Mouse (Mus musculus): ENCODE results near the gene Pld3. TPM values are rescaled to one million over a fixed set of nuclear protein-coding genes. Genes with fewer than 3 reads are reported as not detected.

Gene Pld3
- polyA plus RNA-seq, 1 experiment from 2014 or later = 77.5 TPM

DNA sequence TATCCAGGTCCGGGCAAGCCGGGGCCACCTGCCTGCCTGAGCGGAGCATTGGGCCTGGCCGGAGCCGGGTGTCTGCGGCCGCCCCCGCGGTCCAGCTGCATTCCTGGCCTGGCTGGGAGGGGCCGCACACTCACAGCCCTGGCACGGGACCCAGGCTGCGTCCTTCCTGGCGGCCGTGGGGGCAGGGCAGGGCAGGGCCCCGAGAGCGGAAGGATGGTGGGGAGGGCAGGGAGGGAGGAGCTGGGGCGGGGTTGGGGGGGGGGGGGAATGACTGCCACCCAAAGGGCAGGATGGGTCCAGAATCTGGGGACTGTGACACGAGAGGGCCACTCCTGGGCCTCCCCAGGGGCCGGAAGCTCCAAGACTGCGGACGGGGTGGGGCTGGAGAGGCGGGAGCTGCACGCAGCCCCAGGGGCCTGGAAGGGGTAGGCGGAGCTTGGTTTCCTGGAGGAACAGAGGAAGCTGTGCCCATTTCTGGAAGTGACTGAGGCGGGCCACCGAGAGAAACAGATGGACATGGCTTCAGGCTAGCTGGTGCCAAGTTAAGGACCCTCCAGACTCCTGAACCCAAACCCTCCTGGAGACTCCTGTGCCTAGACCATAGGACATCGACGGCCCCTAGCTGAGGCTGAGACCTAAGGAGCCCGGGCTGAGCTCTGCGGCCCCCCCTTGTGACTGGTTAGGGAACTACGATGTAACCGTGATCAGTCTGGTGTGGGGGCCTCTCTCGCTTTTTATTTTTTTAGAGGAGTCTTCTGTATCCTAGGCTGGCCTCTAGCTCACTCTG lies 62.3 kb downstream of the Pld3 start:
- Histone ChIP-seq H3K9me3 (no peaks in the 10 kb centered on the region), H3K4me2 (peak overlapping the region; percentile 66), H3K4me1 (peaks cover 33% of the 10 kb centered on the region), H3K4me3 (replicated peaks) (peak overlapping the region; percentile 41), H3K27ac (peak overlapping the region; percentile 95), H3K36me3 (peaks cover 9% of the 10 kb centered on the region; the same call in 1 of the 2 replicates), H3K9ac (peak overlapping the region; percentile 37; the same call in 1 of the 2 replicates), H3K27me3 (replicated peaks) (no peaks in the 10 kb centered on the region)
- peak; percentile 84 for ATAC-seq (ENCODE audit: insufficient read depth, low FRiP score, low read depth)
- WGBS = under 1% methylated on average over 30 of the region's 33 CpGs

DNA sequence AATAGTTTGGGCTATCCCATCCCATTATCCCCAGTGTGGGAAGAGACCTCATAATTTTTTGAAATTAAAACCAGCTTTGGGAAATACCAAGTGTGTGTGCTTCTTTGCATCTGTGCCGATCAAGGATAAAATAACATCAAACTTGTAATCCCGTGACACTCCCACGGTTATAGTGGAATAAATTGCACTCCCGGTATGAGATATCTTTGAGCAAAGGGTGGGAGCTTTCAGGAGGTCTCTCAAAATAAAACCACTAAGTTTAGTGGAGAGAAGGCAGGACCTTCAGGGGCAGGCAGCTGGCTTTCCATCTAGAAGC lies 62.8 kb downstream of the Pld3 start:
- 23% methylated on average over 4 of the region's 4 CpGs for WGBS

DNA sequence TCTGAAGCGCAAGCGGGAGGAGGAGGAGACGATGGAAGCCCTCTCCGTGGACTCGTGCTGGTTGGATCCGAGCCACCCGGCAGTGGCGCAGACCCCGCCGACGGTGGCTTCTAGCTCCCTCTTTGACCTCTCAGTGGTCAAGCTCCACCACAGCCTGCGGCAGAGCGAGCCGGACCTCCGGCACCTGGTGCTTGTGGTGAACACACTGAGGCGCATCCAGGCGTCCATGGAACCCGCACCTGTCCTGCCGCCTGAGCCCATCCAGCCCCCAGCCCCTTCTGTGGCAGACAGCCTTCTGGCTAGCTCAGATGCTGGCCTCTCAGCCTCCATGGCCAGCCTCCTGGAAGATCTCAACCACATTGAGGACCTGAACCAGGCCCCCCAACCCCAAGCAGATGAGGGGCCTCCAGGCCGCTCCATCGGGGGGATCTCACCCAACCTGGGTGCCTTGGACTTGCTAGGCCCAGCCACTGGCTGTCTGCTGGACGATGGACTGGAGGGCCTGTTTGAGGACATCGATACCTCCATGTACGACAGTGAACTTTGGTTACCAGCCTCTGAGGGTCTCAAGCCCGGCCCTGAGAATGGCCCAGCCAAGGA lies 63.6 kb downstream of the Pld3 start:
- WGBS = 89% methylated on average over 25 of the region's 25 CpGs
- H3K4me1 ChIP-seq = peaks cover 33% of the 10 kb centered on the region
- no peaks in the 10 kb centered on the region for H3K9me3 ChIP-seq
- no peak overlapping the region; the same call in 1 of the 2 replicates for H3K4me2 ChIP-seq
- peaks cover 9% of the 10 kb centered on the region; the same call in 1 of the 2 replicates for H3K36me3 ChIP-seq
- no peak overlapping the region for H3K9ac ChIP-seq
- no peaks in the 10 kb centered on the region for H3K27me3 ChIP-seq (replicated peaks)
- no peak overlapping the region for H3K4me3 ChIP-seq (replicated peaks)
- H3K27ac ChIP-seq = peak overlapping the region; percentile 95; the same call in 1 of the 2 replicates
- ATAC-seq (ENCODE audit: insufficient read depth, low FRiP score, low read depth) = no peak

More for the DNA sequence above, 62.8 kb downstream of the Pld3 start:
- no peak for ATAC-seq (ENCODE audit: insufficient read depth, low FRiP score, low read depth)
- Histone ChIP-seq H3K4me1 (peaks cover 33% of the 10 kb centered on the region), H3K4me3 (replicated peaks) (peak overlapping the region; percentile 41), H3K27ac (peak overlapping the region; percentile 95), H3K36me3 (peaks cover 9% of the 10 kb centered on the region; the same call in 1 of the 2 replicates), H3K9me3 (no peaks in the 10 kb centered on the region), H3K9ac (peak overlapping the region; percentile 37; the same call in 1 of the 2 replicates), H3K4me2 (peak overlapping the region; percentile 66), H3K27me3 (replicated peaks) (no peaks in the 10 kb centered on the region)

DNA sequence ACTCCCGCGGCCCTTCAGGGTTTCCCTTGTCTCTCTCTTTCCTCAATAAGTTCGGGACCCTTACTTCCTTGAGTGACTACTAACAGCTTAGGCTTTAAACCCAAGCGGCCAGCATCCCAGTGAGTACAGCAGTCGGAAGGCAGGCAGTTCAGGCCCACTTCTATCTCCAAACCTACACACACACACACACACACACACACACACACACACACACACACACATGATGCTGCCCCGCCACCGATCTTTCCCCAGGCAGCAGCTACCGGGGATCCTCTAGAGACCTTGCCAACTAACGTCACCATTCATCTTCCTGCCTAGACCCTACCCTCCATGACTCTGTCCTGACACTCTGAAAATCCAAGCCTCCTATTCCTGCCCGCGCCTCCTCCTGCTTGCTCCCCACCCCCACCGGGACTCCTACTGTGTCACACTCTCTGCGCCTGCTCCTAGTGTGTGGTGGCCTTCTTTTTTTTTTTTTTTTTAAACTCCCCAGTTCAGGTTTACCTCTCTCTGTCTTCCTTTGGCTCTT lies 65.2 kb downstream of the Pld3 start:
- 2% methylated on average over 13 of the region's 13 CpGs for WGBS
- H3K4me2 ChIP-seq = peak overlapping the region; percentile 79
- H3K4me1 ChIP-seq = peaks cover 33% of the 10 kb centered on the region
- H3K4me3 ChIP-seq (replicated peaks) = peak overlapping the region; percentile 79
- H3K27ac ChIP-seq = peak overlapping the region; percentile 99
- ATAC-seq (ENCODE audit: insufficient read depth, low FRiP score, low read depth) = no peak
- peak overlapping the region; percentile 81 for H3K9ac ChIP-seq
- no peaks in the 10 kb centered on the region for H3K9me3 ChIP-seq
- H3K36me3 ChIP-seq = peaks cover 9% of the 10 kb centered on the region; the same call in 1 of the 2 replicates
- no peaks in the 10 kb centered on the region for H3K27me3 ChIP-seq (replicated peaks)

DNA sequence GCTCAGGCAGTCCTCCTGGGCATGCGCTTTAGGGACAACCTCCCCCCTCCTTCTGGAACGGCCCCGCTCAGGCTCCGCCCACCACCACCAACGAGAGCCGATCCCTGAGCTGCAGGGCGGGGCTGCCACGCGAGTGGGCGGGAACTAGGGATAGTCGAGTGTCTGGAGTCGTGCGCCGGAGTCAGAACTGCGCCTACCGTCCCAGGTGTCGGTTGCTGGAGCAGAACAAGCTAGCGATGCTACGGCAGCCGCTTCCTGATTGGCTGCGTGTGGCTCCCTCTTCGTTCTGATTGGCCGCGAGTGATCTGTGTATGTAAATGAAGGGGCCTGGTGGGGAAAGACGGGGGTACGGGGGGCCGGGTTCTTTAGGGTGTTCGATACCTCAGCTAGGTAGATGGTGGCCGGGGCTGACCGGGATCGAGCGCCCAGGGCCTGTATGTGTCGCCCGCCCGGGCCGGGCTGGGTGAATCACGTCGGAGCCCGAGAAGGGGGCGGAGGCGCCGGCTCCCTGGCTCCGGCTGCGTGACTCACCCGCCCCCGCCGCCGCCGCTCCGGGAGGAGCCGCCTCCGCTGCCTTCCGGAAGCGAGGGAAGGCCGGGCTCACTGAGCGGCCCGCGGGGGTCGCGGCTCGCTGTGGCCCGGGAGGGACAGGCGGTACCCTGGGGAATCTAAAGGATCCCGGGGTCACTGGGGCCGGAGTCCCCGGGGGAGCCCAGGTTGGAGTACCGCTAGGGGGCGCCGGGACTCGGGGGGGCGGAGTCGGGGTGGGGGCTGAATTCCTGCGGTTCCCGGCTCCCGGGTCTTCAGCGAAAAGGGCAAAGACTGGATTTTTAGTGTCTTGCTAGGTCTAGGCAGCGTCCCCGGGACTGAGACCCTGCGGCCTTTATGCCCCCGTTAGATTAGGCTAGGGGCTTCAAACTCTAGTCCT lies 66.0 kb downstream of the Pld3 start, which contains the start of gene Sertad1:
Sertad1 (plus strand) TSS at position 141 of the 928 bp plus-strand sequence.
- H3K9me3 ChIP-seq = no peaks in the 10 kb centered on the region
- under 1% methylated on average over 74 of the region's 80 CpGs for WGBS
- peak within 1 kb of the TSS; percentile 81 for H3K9ac ChIP-seq
- H3K27ac ChIP-seq = peak within 1 kb of the TSS; percentile 99
- no peaks in the 10 kb centered on the region for H3K27me3 ChIP-seq (replicated peaks)
- H3K4me2 ChIP-seq = peak within 1 kb of the TSS; percentile 79
- ATAC-seq (ENCODE audit: insufficient read depth, low FRiP score, low read depth) = peak; percentile 91
- peaks cover 35% of the 10 kb centered on the region for H3K4me1 ChIP-seq
- H3K4me3 ChIP-seq (replicated peaks) = peak within 1 kb of the TSS; percentile 79
- peaks cover 9% of the 10 kb centered on the region; the same call in 1 of the 2 replicates for H3K36me3 ChIP-seq

DNA sequence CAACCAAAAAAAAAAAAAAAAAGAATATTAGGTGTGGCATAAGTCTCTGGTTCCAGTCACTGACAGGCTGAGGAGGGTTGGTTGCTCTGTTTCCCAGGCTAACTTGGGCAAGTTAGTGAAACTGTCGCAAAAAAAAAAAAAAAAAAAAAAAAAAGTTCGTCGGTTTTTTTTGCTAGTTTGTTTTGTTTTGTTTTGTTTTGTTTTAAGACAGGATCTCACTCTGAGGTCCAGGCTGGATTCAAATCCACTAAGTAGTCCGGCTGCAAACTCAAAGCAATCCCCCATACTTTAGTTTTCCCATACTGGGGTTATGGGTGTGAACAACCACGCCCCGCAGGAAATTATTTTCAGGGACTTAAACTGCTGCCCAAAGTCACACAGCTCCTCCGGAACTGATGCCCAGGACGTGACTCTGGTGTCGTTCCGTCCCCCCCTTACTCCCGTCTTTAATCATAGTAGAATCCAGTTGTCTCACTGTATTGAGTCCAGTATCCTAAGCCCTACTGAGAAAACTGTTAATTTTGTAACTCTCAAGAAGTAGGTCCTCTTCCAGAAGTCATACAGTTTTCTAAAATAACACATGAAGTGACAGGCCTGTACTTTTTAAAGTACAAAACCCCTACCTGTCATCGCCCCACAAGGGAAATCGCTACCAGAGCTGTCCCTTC lies 66.8 kb downstream of the Pld3 start:
- WGBS = 2% methylated on average over 13 of the region's 13 CpGs
- Histone ChIP-seq H3K9ac (peak overlapping the region; percentile 37), H3K4me1 (peaks cover 28% of the 10 kb centered on the region), H3K27ac (peak overlapping the region; percentile 99), H3K4me3 (replicated peaks) (peak overlapping the region; percentile 79), H3K36me3 (peaks cover 9% of the 10 kb centered on the region; the same call in 1 of the 2 replicates), H3K9me3 (no peaks in the 10 kb centered on the region), H3K4me2 (peak overlapping the region; percentile 79), H3K27me3 (replicated peaks) (no peaks in the 10 kb centered on the region)
- ATAC-seq (ENCODE audit: insufficient read depth, low FRiP score, low read depth) = no peak

DNA sequence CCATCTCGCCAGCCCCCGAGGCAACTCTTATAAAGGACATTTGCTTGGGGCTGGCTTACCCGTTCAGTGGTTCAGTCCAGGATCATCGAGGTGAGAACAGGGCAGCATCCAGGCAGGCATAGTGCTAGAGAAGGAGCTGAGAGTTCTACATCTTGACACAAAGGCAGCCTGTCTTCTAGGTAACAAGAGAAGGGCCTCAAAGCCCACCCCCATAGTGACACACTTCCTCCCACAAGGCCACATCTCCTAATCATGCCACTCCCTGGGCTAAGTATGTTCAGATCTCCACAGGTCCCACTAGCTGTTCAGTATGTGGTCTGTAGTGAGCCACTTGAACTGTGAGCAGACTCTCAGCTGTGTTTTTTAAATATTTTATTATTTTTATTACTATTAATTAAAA lies 69.2 kb downstream of the Pld3 start:
- H3K36me3 ChIP-seq = no peaks in the 10 kb centered on the region
- no peak overlapping the region for H3K4me2 ChIP-seq
- peaks cover 9% of the 10 kb centered on the region for H3K4me1 ChIP-seq
- no peak for ATAC-seq (ENCODE audit: insufficient read depth, low FRiP score, low read depth)
- WGBS = 88% methylated on average over 4 of the region's 4 CpGs
- no peak overlapping the region for H3K9ac ChIP-seq
- H3K4me3 ChIP-seq (replicated peaks) = no peak overlapping the region
- no peak overlapping the region for H3K27ac ChIP-seq
- no peaks in the 10 kb centered on the region for H3K9me3 ChIP-seq
- H3K27me3 ChIP-seq (replicated peaks) = no peaks in the 10 kb centered on the region

Other genes starting within 250 kb of the Pld3 start
- 154 and 161 TPM in 2 replicates for gene Ltbp4, start 215.5 kb downstream of the Pld3 start, polyA plus RNA-seq (2015; fragmentation: Nextera tagmentation; extraction: Ambion mirVana)
- 38.8 and 43.7 TPM in 2 replicates for gene Shkbp1, start 197.2 kb downstream of the Pld3 start, polyA plus RNA-seq (2015; fragmentation: Nextera tagmentation; extraction: Ambion mirVana)
- 0.62 and 1.7 TPM in 2 replicates for gene Gm20479, start 195.8 kb downstream of the Pld3 start, polyA plus RNA-seq (2015; fragmentation: Nextera tagmentation; extraction: Ambion mirVana)
- gene Sptbn4, start 105.5 kb downstream of the Pld3 start, polyA plus RNA-seq (2015; fragmentation: Nextera tagmentation; extraction: Ambion mirVana) = 0.45 and 0.58 TPM in 2 replicates
- 86.6 and 133 TPM in 2 replicates for gene Blvrb, start 105.2 kb downstream of the Pld3 start, polyA plus RNA-seq (2015; fragmentation: Nextera tagmentation; extraction: Ambion mirVana)
- gene Sertad3, start 79.5 kb downstream of the Pld3 start, polyA plus RNA-seq (2015; fragmentation: Nextera tagmentation; extraction: Ambion mirVana) = 29.3 and 35.1 TPM in 2 replicates
- 35.3 and 36.7 TPM in 2 replicates for gene Sertad1, start 66.3 kb downstream of the Pld3 start, polyA plus RNA-seq (2015; fragmentation: Nextera tagmentation; extraction: Ambion mirVana)
- gene Prx, start 53.9 kb downstream of the Pld3 start, polyA plus RNA-seq (2015; fragmentation: Nextera tagmentation; extraction: Ambion mirVana) = 3.1 and 3.5 TPM in 2 replicates
- gene Hipk4, start 30.0 kb downstream of the Pld3 start, polyA plus RNA-seq (2015; fragmentation: Nextera tagmentation; extraction: Ambion mirVana) = 0.67 and 0.86 TPM in 2 replicates
- gene 2310022A10Rik, start within 50 bp of the Pld3 start, polyA plus RNA-seq (2015; fragmentation: Nextera tagmentation; extraction: Ambion mirVana) = 21.0 and 23.4 TPM in 2 replicates
- gene Akt2, start 38.3 kb upstream of the Pld3 start, polyA plus RNA-seq (2015; fragmentation: Nextera tagmentation; extraction: Ambion mirVana) = 77.7 and 82.3 TPM in 2 replicates
- 1.6 and 1.8 TPM in 2 replicates for gene Ttc9b, start 100.7 kb upstream of the Pld3 start, polyA plus RNA-seq (2015; fragmentation: Nextera tagmentation; extraction: Ambion mirVana)
- gene Map3k10, start 121.4 kb upstream of the Pld3 start, polyA plus RNA-seq (2015; fragmentation: Nextera tagmentation; extraction: Ambion mirVana) = 7.1 and 8.3 TPM in 2 replicates
- gene Zfp607b, start 136.1 kb upstream of the Pld3 start, polyA plus RNA-seq (2015; fragmentation: Nextera tagmentation; extraction: Ambion mirVana) = 2.9 and 4.2 TPM in 2 replicates
- gene Zfp60, start 178.2 kb upstream of the Pld3 start, polyA plus RNA-seq (2015; fragmentation: Nextera tagmentation; extraction: Ambion mirVana) = 27.1 and 30.8 TPM in 2 replicates

Data from stomach, embryonic 15.5 days (tissue).